Mouse (Mus musculus): ENCODE data around the gene Miip. TPM values are rescaled to one million over a fixed set of nuclear protein-coding genes. Genes with fewer than 3 reads are reported as not detected.

The Miip gene
- total RNA-seq, 1 experiment: 6.3 TPM

DNA sequence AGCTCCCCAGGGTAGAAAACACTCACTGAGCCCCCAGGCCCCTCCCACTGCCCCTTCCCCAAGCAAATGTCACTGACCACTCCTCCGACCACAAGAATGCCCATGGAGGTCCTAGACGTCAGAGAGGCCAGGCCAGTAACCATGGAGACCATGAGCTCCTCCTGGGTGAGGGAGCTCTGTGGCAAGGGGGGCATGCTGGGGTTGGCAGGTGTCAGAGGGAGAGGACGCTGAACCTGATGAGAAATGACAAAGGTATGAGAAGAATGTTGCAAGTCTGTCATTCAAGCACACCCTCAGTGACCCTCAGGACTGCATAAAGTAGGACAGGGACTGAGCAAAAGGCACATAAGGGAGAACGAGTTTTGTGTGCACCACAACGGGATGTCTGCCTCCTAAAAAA, 11.2 kb upstream of the Miip start:
- H3K4me3 ChIP-seq (ENCODE audit: insufficient read depth in 1 of 2, low read depth in 1 of 2, low read length in 2 of 2, poor library complexity in 1 of 2, severe bottlenecking in 1 of 2): no peak overlapping the region
- no peak overlapping the region for H3K9ac ChIP-seq (ENCODE audit: insufficient read depth, low read depth, low read length, poor library complexity, severe bottlenecking)
- no peak overlapping the region for H3K27ac ChIP-seq (ENCODE audit: insufficient read depth, low read depth, low read length, poor library complexity, severe bottlenecking)
- peaks cover 0 to 2% of the 10 kb centered on the region in 2 experiments; a peak in 1 of 4 replicates for H3K4me1 ChIP-seq (ENCODE audit: control insufficient read depth in 2 of 2, insufficient read depth in 2 of 2, low read length in 2 of 2, poor library complexity in 1 of 2)
- H3K36me3 ChIP-seq (ENCODE audit: control insufficient read depth, insufficient read depth, low read length, poor library complexity, severe bottlenecking): peaks cover 55% of the 10 kb centered on the region
- TF ChIP-seq HCFC1 (IDR thresholded peaks at IDR 0.05; ENCODE audit: borderline replicate concordance, insufficient read depth, low read length): no peak
- TF ChIP-seq ZNF384 (IDR thresholded peaks at IDR 0.05; ENCODE audit: low read depth, low read length): no peak
- no peak for TF ChIP-seq CHD2 (IDR thresholded peaks at IDR 0.05; ENCODE audit: low read depth, low read length)
- TF ChIP-seq MAFK (IDR thresholded peaks at IDR 0.05; ENCODE audit: insufficient read depth, low read depth, low read length): no peak
- TF ChIP-seq ZC3H11A (IDR thresholded peaks at IDR 0.05; ENCODE audit: borderline replicate concordance, low read depth, low read length): no peak
- DNase-seq (ENCODE audit: low read depth, low spot score): no peak
- no peaks in the 10 kb centered on the region for H3K9me3 ChIP-seq (ENCODE audit: control insufficient read depth, insufficient read depth, low read depth, low read length)
- in situ Hi-C loops (cut with MboI; ENCODE audit: low sequenced_read_pairs in 2 of 2, unreplicated experiment in 2 of 2): no loop called here

DNA sequence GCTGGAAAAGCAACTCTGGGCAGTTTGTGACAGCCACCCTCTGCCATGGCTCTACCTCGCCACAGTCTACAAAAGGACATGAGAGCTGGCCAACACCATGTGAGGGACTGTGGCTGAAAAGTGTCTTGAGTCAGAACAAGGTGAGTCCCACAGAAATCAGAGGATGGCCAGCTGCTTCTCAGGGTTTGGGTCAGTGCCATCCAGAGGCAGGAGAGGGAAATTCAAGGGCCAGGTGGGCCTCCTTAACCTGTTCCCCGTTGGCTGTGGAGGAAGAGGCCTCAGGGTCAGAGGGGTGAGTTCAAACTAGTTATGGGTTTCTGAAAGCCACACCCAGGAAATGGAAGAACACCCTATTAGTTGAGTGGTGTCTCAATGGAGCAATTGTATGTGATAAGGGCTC, 10.8 kb upstream of the Miip start:
- H3K27ac ChIP-seq (ENCODE audit: insufficient read depth, low read depth, low read length, poor library complexity, severe bottlenecking): no peak overlapping the region
- TF ChIP-seq ZC3H11A (IDR thresholded peaks at IDR 0.05; ENCODE audit: borderline replicate concordance, low read depth, low read length) (no peak), HCFC1 (IDR thresholded peaks at IDR 0.05; ENCODE audit: borderline replicate concordance, insufficient read depth, low read length) (no peak), ZNF384 (IDR thresholded peaks at IDR 0.05; ENCODE audit: low read depth, low read length) (no peak), MAFK (IDR thresholded peaks at IDR 0.05; ENCODE audit: insufficient read depth, low read depth, low read length) (no peak), CHD2 (IDR thresholded peaks at IDR 0.05; ENCODE audit: low read depth, low read length) (no peak)
- no peak for DNase-seq (ENCODE audit: low read depth, low spot score)
- H3K4me1 ChIP-seq (ENCODE audit: control insufficient read depth in 2 of 2, insufficient read depth in 2 of 2, low read length in 2 of 2, poor library complexity in 1 of 2): peaks cover 0 to 2% of the 10 kb centered on the region in 2 experiments; a peak in 1 of 4 replicates
- H3K36me3 ChIP-seq (ENCODE audit: control insufficient read depth, insufficient read depth, low read length, poor library complexity, severe bottlenecking): peaks cover 59% of the 10 kb centered on the region
- H3K9me3 ChIP-seq (ENCODE audit: control insufficient read depth, insufficient read depth, low read depth, low read length): no peaks in the 10 kb centered on the region
- no peak overlapping the region for H3K4me3 ChIP-seq (ENCODE audit: insufficient read depth in 1 of 2, low read depth in 1 of 2, low read length in 2 of 2, poor library complexity in 1 of 2, severe bottlenecking in 1 of 2)
- in situ Hi-C loops (cut with MboI; ENCODE audit: low sequenced_read_pairs in 2 of 2, unreplicated experiment in 2 of 2): no loop called here
- H3K9ac ChIP-seq (ENCODE audit: insufficient read depth, low read depth, low read length, poor library complexity, severe bottlenecking): no peak overlapping the region

DNA sequence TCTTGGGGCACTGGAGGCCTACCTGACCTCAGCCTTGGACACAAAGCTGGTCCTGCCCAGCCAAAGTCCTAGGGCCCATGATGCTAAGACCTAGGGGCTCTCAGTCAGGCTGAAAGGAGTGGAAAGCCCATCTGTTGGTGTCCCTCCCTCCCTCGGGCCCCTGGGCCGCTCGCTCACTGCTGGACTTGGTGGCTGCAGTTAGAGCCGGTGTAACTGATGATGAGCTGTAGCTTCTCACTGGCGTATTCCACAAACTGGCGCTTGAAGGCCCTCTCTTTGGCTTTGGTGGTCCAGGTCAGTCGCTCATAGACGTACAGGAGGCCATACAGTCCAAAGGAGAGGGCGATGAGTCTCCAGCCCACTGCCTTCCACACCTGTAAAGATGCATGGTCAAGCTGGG, 9.9 kb upstream of the Miip start:
- H3K27ac ChIP-seq (ENCODE audit: insufficient read depth, low read depth, low read length, poor library complexity, severe bottlenecking): no peak overlapping the region
- no peak for TF ChIP-seq ZNF384 (IDR thresholded peaks at IDR 0.05; ENCODE audit: low read depth, low read length)
- TF ChIP-seq ZC3H11A (IDR thresholded peaks at IDR 0.05; ENCODE audit: borderline replicate concordance, low read depth, low read length): no peak
- TF ChIP-seq HCFC1 (IDR thresholded peaks at IDR 0.05; ENCODE audit: borderline replicate concordance, insufficient read depth, low read length): no peak
- TF ChIP-seq MAFK (IDR thresholded peaks at IDR 0.05; ENCODE audit: insufficient read depth, low read depth, low read length): no peak
- no peak for TF ChIP-seq CHD2 (IDR thresholded peaks at IDR 0.05; ENCODE audit: low read depth, low read length)

DNA sequence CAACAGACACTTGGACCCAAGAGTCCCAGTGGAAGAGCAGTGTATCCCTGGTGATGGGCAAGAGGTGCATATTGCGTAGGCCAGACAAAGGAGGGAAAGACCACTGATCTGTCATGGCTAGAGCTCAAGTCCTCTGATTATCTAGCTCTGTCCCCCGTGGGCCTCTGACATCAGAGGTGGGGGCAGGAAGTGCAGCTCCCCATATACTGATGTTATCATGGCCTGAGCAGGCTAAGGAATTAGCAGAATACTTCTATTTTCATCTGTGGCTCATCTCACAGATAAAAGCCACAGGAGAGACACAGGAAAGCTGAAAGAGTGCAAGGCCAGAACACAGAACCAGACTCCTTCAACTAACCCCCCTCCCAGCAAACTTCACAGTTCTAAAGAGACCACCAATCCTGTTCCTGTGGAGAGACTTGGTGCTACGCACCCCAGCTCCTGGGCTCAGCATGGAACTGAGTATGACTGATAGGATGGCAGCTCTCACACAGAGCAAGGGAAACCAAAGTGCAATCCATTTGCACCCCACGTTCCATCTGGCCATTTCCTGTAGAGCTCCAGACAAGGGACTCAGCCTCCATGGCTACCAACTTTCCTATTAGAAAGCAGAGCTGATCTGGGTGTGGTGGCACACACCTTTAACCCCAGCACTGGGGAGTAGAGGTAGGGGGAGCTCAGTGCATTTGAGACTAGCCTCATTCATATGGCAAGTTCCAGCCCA, 7.4 kb upstream of the Miip start:
- TF ChIP-seq CHD2 (IDR thresholded peaks at IDR 0.05; ENCODE audit: low read depth, low read length) (no peak), MAFK (IDR thresholded peaks at IDR 0.05; ENCODE audit: insufficient read depth, low read depth, low read length) (no peak), HCFC1 (IDR thresholded peaks at IDR 0.05; ENCODE audit: borderline replicate concordance, insufficient read depth, low read length) (no peak), ZC3H11A (IDR thresholded peaks at IDR 0.05; ENCODE audit: borderline replicate concordance, low read depth, low read length) (no peak), ZNF384 (IDR thresholded peaks at IDR 0.05; ENCODE audit: low read depth, low read length) (no peak)
- Histone ChIP-seq H3K9ac (ENCODE audit: insufficient read depth, low read depth, low read length, poor library complexity, severe bottlenecking) (no peak overlapping the region), H3K9me3 (ENCODE audit: control insufficient read depth, insufficient read depth, low read depth, low read length) (peaks cover 6% of the 10 kb centered on the region), H3K27ac (ENCODE audit: insufficient read depth, low read depth, low read length, poor library complexity, severe bottlenecking) (no peak overlapping the region), H3K36me3 (ENCODE audit: control insufficient read depth, insufficient read depth, low read length, poor library complexity, severe bottlenecking) (peaks cover 56% of the 10 kb centered on the region), H3K4me3 (ENCODE audit: insufficient read depth in 1 of 2, low read depth in 1 of 2, low read length in 2 of 2, poor library complexity in 1 of 2, severe bottlenecking in 1 of 2) (no peak overlapping the region), H3K4me1 (ENCODE audit: control insufficient read depth in 2 of 2, insufficient read depth in 2 of 2, low read length in 2 of 2, poor library complexity in 1 of 2) (peaks cover 0 to 2% of the 10 kb centered on the region in 2 experiments; a peak in 1 of 4 replicates)
- no peak for DNase-seq (ENCODE audit: low read depth, low spot score)
- in situ Hi-C loops (cut with MboI; ENCODE audit: low sequenced_read_pairs in 2 of 2, unreplicated experiment in 2 of 2): no loop called here

More for the DNA sequence above, 9.9 kb upstream of the Miip start:
- Histone ChIP-seq H3K9ac (ENCODE audit: insufficient read depth, low read depth, low read length, poor library complexity, severe bottlenecking) (no peak overlapping the region), H3K9me3 (ENCODE audit: control insufficient read depth, insufficient read depth, low read depth, low read length) (no peaks in the 10 kb centered on the region; the same call in 1 of the 2 replicates), H3K36me3 (ENCODE audit: control insufficient read depth, insufficient read depth, low read length, poor library complexity, severe bottlenecking) (peaks cover 61% of the 10 kb centered on the region), H3K4me3 (ENCODE audit: insufficient read depth in 1 of 2, low read depth in 1 of 2, low read length in 2 of 2, poor library complexity in 1 of 2, severe bottlenecking in 1 of 2) (no peak overlapping the region), H3K4me1 (ENCODE audit: control insufficient read depth in 2 of 2, insufficient read depth in 2 of 2, low read length in 2 of 2, poor library complexity in 1 of 2) (peaks cover 0 to 2% of the 10 kb centered on the region in 2 experiments; a peak in 1 of 4 replicates)
- no peak for DNase-seq (ENCODE audit: low read depth, low spot score)
- in situ Hi-C loops (cut with MboI; ENCODE audit: low sequenced_read_pairs in 2 of 2, unreplicated experiment in 2 of 2): no loop called here

Measured in ES-E14 (cell line).